Mouse (Mus musculus): Measurements from ENCODE around the gene Tlr8.

Tlr8 gene

GRCm38 (mm10) chrX:167201365-167201764 lies 62.8 kb downstream of the Tlr8 start:
- DNase-seq, result no peak

DNA sequence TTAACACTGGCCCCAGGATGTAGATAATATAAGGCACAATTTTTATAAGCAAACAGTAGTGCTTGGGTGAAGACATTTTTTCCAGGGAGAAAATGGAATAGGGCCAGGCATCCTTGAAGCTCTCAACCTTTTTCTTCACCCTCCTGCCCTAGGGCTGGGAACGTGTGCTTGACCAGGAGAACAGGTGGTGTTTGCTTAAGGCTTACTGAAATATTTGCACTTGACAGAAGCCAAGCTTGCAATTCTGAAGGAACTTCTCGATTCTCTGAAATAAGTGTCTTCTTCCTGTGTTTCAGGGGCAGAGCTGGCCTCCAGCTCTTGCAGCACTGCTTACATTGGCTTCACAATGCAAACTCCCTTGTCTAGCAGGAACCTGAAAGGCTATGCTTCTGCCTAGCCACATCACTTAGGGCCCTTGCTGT lies 68.9 kb downstream of the Tlr8 start:
- DNase-seq, result peak; percentile 27 to 65
